Mouse (Mus musculus) mature B cell (primary cell): ENCODE data around the gene Olfr399.

Experiments
- in situ Hi-C: fragments of 300-500 bp; cut with MboI; formaldehyde crosslinking; loops from 2 replicates; pipeline ENCODE4 v1.14.3; 2019

Olfr399 gene

DNA sequence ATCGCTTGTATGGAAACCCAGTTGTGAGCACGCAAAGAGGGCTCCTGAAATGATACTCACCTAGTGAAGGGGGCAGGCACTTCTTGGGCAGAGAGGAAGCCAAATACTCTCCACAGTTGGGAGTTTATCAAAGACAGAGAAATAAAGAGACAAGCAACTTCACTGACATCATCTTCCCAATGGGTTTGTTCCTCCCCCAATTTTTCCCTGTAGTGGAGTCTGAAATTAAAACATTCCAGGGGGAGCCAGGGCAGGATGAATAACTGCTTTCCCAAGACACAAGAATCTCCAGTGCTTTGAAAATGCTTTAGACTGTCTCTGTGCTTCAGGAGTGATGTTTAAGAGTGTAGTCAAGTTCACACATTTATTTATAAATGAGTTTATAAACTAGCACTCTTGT lies at the start of gene Olfr399, which contains the start of gene Olfr139:
TSS of gene Olfr399 (minus strand) at position 165 of the 400 bp plus-strand sequence.
TSS of gene Olfr139 (minus strand) at position 101 of the 400 bp plus-strand sequence.
- in situ Hi-C loops, result no loop called here

DNA sequence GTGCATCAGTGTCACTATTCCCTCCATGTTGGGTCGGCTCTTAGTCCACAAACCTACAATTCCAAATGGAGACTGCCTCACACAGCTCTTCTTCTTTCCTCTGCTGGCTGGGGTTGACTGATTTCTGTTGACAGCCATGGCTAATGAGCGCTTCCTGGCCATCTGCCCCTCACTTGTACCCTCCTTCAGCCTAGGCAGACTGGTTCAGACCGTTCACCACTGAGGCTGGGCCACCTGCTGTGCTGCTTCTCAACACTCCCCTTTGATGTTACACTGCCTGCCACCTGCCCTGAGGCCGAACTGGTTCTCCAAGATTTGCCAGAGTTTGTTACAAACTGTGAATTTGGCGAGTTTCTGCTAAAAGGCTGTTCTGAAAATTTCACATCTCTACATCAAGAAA lies 48.7 kb upstream of the Olfr399 start:
- in situ Hi-C loops, result no loop called here

DNA sequence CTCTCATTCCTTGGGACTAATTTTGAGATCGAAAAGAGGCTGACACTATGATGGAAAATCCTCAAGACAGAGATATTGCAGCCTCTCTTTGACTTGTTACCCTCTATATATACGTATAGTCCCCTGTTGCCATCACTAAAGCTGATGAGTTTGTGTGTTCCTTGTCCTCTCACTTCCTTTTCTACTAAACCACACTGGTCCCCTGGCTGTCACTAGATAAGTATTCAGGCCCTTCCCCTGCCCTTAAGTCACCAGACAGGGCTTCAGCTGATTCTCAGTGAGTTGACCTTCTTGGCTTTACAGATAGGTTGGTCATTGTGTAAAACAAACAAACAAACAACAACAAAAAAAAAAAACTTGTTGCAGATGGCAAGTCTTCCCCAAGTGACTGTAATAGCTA lies 45.1 kb upstream of the Olfr399 start:
- in situ Hi-C loops, result no loop called here

DNA sequence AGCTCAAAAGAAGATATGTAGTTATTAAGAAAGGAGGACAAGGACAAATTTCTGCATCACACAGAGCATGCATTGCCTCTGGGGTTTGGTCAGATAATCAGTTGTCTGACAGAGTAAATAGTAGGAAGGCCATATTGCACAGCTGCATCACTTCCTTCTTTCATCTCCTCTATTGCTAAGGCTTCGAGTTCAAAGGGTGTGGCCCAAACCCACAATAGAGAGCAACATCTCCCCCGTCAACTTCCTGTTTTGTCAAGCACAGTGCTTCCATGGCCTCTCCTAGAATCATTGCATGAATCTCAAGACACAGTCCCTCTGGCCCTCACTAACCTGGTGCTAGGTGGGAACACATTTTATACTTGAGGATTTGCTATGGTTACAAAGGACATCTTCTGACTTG lies 44.3 kb upstream of the Olfr399 start:
- in situ Hi-C loops, result no loop called here

DNA sequence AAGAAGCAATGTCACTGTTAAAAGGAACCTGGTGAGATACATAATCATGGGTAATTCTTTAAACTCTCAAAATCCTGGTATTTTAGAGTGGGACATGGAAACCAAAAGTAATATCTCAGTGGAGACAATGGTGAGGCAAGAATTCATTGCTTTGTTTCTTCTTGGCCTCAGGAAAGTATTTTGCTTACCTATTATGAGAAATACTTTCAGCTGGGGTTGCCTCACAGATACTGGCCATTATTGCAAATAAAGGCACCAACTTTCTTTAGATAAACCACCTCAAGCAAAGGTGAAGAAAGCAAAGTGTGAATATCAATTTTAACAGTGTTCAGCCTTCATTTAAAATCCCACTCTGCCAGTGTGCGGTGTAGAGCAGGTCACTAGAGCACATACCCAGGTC lies 13.2 kb upstream of the Olfr399 start, which contains the start of gene Zfp616:
TSS of gene Zfp616 (plus strand) at position 301 of the 400 bp plus-strand sequence.
- in situ Hi-C loops, result no loop called here

DNA sequence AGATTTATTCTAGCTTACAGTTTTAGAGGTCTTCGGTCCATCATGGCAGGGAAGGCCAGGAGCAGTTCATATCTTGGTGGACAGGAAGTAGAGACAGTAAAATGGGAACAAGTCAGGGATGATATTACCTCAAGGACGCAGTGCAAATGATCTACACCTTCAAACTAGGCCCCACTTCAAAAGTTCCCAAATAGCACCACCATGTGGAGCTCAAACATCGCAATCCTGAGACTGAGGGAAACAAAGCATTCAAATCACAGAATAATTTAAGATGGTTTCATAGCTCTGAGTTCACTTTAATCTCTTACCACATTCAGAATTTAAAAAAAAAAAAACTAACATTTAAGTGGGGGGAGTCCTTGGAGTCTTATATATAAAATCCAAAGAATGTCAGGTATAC lies 5.1 kb downstream of the Olfr399 start:
- in situ Hi-C loops, result no loop called here
